Mouse (Mus musculus) gastrocnemius, postnatal 10 days (tissue): ENCODE measurements around the gene Lgsn. TPM values are rescaled to one million over a fixed set of nuclear protein-coding genes. Genes with fewer than 3 reads are reported as not detected.

ENCODE experiments used
- DNase-seq: peaks from one replicate; pipeline ENCODE4 v3.0.0; 2021; ENCODE audit warnings: mixed read lengths
- total RNA-seq, 2 experiments: library from RNA; stranded (reverse); gene quantifications; 2 replicates each; pipeline ENCODE4 v1.2.3; 2021

Gene Lgsn
- total RNA-seq, 2 experiments from 2014 or later: not detected

DNA sequence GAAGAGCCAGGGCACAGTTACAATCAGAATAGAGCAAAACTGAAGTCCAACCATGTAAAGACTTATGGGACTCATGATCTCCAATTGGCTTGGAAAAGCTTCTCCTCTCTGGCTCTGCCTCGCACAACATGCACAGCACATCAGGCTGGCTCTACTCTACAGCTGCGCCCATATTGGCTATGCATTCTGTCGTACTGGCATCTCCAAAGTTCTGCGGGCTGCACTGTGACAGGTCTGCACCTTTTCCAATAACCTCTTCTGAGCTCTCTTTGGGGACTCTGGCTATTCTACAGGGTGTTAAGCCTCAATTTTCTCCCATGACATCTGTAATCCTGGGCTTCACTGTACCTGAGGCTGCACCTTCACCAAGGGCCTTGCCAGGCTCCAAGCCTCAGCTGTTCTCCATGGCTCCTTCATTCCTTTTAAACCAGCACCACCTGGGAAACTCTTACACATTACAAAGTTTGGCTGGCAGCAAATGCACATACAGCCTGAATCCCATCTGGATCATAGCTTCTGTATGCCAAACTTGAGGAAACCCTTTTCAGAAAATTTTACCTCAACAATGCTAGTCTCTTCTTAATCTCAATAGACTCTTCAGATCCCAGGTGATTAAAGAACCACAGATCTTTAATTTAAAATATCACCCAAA, 44.5 kb downstream of the Lgsn start:
- no peak for DNase-seq

GRCm38 (mm10) chr1:31222564-31222963, 46.4 kb downstream of the Lgsn start, which contains the start of the genes 4931428L18Rik and Pih1d3:
Gene 4931428L18Rik, minus strand, starts transcription at chr1:31222684.
Gene Pih1d3, plus strand, starts transcription at chr1:31222838.
- no peak for DNase-seq

GRCm38 (mm10) chr1:31233319-31234036, 57.3 kb downstream of the Lgsn start:
- no peak for DNase-seq

Other genes starting within 250 kb of the Lgsn start
- not detected for gene AC153137.1, start 198.4 kb upstream of the Lgsn start, total RNA-seq
- not detected for gene 4931428L18Rik, start 46.3 kb downstream of the Lgsn start, total RNA-seq
- gene Pih1d3, start 46.4 kb downstream of the Lgsn start, total RNA-seq: not detected